Mouse (Mus musculus) ES-E14 (cell line): ENCODE measurements around the gene Atrip. TPM values are rescaled to one million over a fixed set of nuclear protein-coding genes. Genes with fewer than 3 reads are reported as not detected.

Experiments used
- DNase-seq: peaks from one replicate; pipeline ENCODE4 v3.0.0-alpha.2; 2013; ENCODE audit warnings: low read depth, low spot score
- H3K27ac ChIP-seq: 2 replicates; pipeline ENCODE4 v1.5.1; 2012; ENCODE audit warnings: low read depth, mild to moderate bottlenecking, low read length, moderate library complexity, mixed read lengths; ENCODE audit not compliant: poor library complexity, insufficient read depth, severe bottlenecking
- H3K36me3 ChIP-seq: 2 replicates; pipeline ENCODE4 v1.6.1; 2012; ENCODE audit warnings: mild to moderate bottlenecking, low read length, moderate library complexity, mixed read lengths; ENCODE audit not compliant: control insufficient read depth, poor library complexity, insufficient read depth, severe bottlenecking
- H3K4me1 ChIP-seq, 2 experiments: fragments of 150-350 bp in 1 of 2; sonication (generic) in 1 of 2; 2 replicates each; pipeline ENCODE4 v1.6.1; 2012; ENCODE audit warnings: low read length in 2 of 2, mild to moderate bottlenecking in 1 of 2, mixed read lengths in 1 of 2; ENCODE audit not compliant: control insufficient read depth in 2 of 2, insufficient read depth in 2 of 2, poor library complexity in 1 of 2
- H3K4me3 ChIP-seq, 2 experiments: fragments of 150-350 bp in 1 of 2; sonication (generic) in 1 of 2; 2 replicates each; pipeline ENCODE4 v1.5.1; 2012; ENCODE audit warnings: low read length in 2 of 2, low read depth in 1 of 2, mild to moderate bottlenecking in 1 of 2, mixed read lengths in 1 of 2; ENCODE audit not compliant: insufficient read depth in 1 of 2, poor library complexity in 1 of 2, severe bottlenecking in 1 of 2
- H3K9ac ChIP-seq: 2 replicates; pipeline ENCODE4 v1.6.1; 2012; ENCODE audit warnings: low read depth, mild to moderate bottlenecking, low read length, mixed read lengths; ENCODE audit not compliant: poor library complexity, insufficient read depth, severe bottlenecking
- H3K9me3 ChIP-seq: fragments of 150-350 bp; sonication (generic); 2 replicates; pipeline ENCODE4 v1.6.1; 2012; ENCODE audit warnings: low read depth, mild to moderate bottlenecking, low read length; ENCODE audit not compliant: control insufficient read depth, insufficient read depth
- CHD2 ChIP-seq: IDR thresholded peaks from 2 replicates; pipeline ENCODE4 v1.6.1; 2014; ENCODE audit warnings: mild to moderate bottlenecking, low read depth, low read length, inconsistent platforms
- HCFC1 ChIP-seq: IDR thresholded peaks from 2 replicates; pipeline ENCODE4 v1.6.1; 2012; ENCODE audit warnings: low read length, inconsistent platforms, borderline replicate concordance; ENCODE audit not compliant: insufficient read depth
- MAFK ChIP-seq: IDR thresholded peaks from 2 replicates; pipeline ENCODE4 v1.6.1; 2014; ENCODE audit warnings: mild to moderate bottlenecking, low read depth, low read length, inconsistent platforms; ENCODE audit not compliant: insufficient read depth
- ZC3H11A ChIP-seq: IDR thresholded peaks from 2 replicates; pipeline ENCODE4 v1.6.1; 2012; ENCODE audit warnings: low read depth, mild to moderate bottlenecking, inconsistent platforms, low read length, borderline replicate concordance
- ZNF384 ChIP-seq: IDR thresholded peaks from 2 replicates; pipeline ENCODE4 v1.6.1; 2012; ENCODE audit warnings: low read depth, low read length, inconsistent platforms
- in situ Hi-C, 2 experiments: fragments of 600-800 bp; cut with MboI; formaldehyde crosslinking; loops; one replicate each; pipeline ENCODE4 v1.15.1; 2025; ENCODE audit warnings: low sequenced_read_pairs in 2 of 2, inconsistent platforms in 1 of 2; ENCODE audit not compliant: unreplicated experiment in 2 of 2
- total RNA-seq: library from RNA; depleted of rRNA; stranded (reverse); fragments of 300-350 nt; gene quantifications from 2 replicates; pipeline ENCODE4 v1.2.3, GENCODE M21; 2012

Atrip gene
- total RNA-seq, 1 experiment, result 17.1 TPM

DNA sequence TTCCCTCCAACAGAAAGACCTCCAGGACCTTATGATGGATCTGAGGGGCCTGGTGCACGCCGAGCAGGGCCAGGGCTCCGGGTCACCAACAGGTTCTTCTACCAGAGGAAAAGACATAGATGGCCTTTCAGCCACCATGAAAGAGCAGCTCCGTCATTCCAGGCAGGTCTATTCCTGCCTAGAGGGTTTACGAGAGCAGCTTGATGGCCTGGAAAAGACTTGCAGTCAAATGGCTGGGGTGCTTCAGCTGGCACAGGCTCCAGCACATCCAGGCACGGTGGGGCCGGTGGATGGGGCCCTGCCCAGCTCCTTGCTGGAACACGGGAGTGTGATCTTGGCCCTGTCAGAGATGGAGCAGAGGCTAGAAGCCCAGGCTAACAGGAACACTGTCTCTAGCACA, 17.9 kb upstream of the Atrip start:
- no peak for DNase-seq
- H3K9ac ChIP-seq, result no peak overlapping the region
- no peaks in the 10 kb centered on the region for H3K9me3 ChIP-seq
- H3K4me3 ChIP-seq, result no peak overlapping the region
- in situ Hi-C loops, result no loop called here
- TF ChIP-seq ZC3H11A (no peak), ZNF384 (no peak), MAFK (no peak), CHD2 (no peak), HCFC1 (no peak)
- peaks cover 3 to 18% of the 10 kb centered on the region in 2 experiments; a peak in 1 of 4 replicates for H3K4me1 ChIP-seq
- no peaks in the 10 kb centered on the region; the same call in 1 of the 2 replicates for H3K36me3 ChIP-seq
- no peak overlapping the region for H3K27ac ChIP-seq

DNA sequence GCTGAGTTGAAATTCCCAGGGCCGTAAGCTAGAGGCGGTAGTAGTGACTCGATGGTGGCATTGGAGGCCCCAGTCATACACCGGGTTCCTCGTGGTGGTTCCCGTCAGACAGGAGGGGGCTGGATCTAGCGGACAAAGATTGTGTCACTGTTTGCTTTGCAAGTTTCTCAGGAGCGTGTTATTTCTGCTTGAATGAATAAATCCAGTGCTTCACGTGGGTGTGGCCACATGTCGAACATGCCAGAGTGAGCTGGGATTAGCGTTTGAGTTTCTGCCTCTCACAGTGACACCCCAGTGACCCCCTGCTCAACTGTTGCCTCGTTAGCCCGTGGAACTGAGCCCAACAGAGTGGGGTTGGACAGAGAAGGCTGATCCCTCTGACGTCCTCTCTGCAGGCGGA, 16.5 kb upstream of the Atrip start:
- H3K4me3 ChIP-seq, result no peak overlapping the region
- TF ChIP-seq MAFK (no peak), CHD2 (no peak), ZC3H11A (no peak), ZNF384 (no peak), HCFC1 (no peak)
- no peak overlapping the region for H3K9ac ChIP-seq
- in situ Hi-C loops, result no loop called here
- no peaks in the 10 kb centered on the region for H3K9me3 ChIP-seq
- no peak overlapping the region for H3K27ac ChIP-seq
- no peaks in the 10 kb centered on the region; the same call in 1 of the 2 replicates for H3K36me3 ChIP-seq
- H3K4me1 ChIP-seq, result peaks cover 3 to 21% of the 10 kb centered on the region in 2 experiments; a peak in 1 of 4 replicates
- no peak for DNase-seq

DNA sequence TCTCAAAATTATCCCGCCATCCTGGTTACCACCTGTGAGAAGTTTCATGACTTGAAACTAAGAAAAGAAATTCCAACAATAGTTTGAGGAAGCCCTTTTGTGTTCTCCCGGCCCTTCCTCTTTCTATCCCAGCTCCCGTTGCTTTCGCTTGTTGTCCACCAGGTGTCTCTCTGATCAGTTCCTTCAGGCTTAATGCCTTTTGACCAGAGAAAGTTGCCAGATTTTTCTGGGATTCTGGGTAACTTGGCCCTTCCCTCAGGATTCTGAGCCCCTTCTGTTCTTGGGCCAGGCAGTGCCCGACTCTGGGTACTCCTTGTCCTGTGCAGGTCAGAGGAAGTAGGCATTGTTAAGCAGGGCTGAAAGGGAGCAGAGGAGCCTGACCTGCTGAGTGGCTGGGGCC, 14.1 kb upstream of the Atrip start:
- no peak for DNase-seq
- Histone ChIP-seq H3K9me3 (no peaks in the 10 kb centered on the region), H3K9ac (no peak overlapping the region), H3K36me3 (no peaks in the 10 kb centered on the region; the same call in 1 of the 2 replicates), H3K4me1 (peaks cover 3 to 13% of the 10 kb centered on the region in 2 experiments; a peak in 1 of 4 replicates), H3K4me3 (no peak overlapping the region), H3K27ac (no peak overlapping the region)
- in situ Hi-C loops, result no loop called here
- peak; percentile 49; the same call in 1 of the 2 replicates for TF ChIP-seq ZC3H11A
- TF ChIP-seq CHD2, result no peak
- no peak for TF ChIP-seq MAFK
- no peak for TF ChIP-seq HCFC1

DNA sequence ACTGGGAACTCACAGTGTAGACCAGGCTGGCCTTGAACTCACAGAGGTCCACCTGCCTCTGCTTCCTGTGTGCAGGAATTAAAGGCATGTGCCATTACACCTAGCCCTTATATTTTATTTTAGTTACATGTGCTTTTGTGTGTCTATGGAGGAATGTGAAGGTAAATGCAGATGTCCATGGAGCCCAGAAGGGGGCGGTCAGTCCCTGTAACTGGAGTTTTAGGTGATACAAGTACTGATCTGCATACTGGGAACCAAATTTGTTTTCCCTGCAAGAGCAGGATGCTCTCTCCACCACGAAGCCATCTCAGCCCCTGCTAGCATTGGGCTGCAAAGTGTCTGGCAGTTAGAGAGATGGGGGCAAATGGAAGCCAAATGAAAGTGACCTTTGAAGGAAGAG, 11.0 kb upstream of the Atrip start:
- H3K9ac ChIP-seq, result no peak overlapping the region
- no peak overlapping the region for H3K27ac ChIP-seq
- in situ Hi-C loops, result no loop called here
- H3K4me3 ChIP-seq, result no peak overlapping the region
- H3K36me3 ChIP-seq, result peaks cover 2% of the 10 kb centered on the region
- peaks cover 3 to 16% of the 10 kb centered on the region in 2 experiments; a peak in 1 of 4 replicates for H3K4me1 ChIP-seq
- H3K9me3 ChIP-seq, result no peaks in the 10 kb centered on the region
- no peak for DNase-seq
- TF ChIP-seq ZC3H11A (peak; percentile 21; the same call in 1 of the 2 replicates), CHD2 (no peak), HCFC1 (no peak), MAFK (no peak)

DNA sequence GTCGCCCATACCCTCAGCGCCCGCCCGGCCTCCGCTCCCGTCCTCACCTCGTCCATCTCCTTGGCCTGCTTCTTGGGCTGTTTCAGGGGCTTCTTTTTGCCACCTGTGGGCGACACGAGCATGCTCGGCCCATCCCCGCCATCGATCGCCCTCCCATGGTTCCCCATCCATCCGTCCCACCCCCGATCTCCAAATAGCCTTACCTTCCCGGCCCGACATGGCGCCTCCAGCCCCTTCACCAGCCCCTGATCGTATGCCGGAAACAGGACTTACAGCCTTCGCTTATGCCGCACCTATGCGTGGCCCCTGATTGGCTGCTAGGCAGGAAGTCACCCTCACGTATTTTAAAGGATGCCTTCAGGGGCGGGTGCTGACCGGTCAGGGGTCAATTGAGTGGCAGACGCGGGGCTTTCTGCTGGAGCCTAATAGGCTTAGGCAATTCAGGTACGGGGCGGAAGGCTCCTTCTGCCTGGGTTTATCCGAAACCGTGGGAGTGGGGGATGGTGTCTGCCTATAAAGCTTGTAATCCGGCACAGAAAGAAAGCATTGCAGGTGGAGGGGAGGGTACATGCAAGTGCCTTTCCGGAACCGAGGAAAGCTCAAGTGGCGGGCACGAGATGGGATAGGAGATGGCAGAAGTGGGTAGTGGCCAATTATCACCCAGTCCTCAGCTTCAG, 8.3 kb upstream of the Atrip start, which contains the start of the genes Ccdc51 and Tma7:
Ccdc51 (plus strand) TSS at position 370 of the 677 bp plus-strand sequence.
Tma7 (minus strand) TSS at position 464 of the 677 bp plus-strand sequence.
- H3K27ac ChIP-seq, result peak within 1 kb of the TSS; percentile 70
- peaks cover 0 to 11% of the 10 kb centered on the region in 2 experiments; a peak in 1 of 4 replicates for H3K4me1 ChIP-seq
- DNase-seq, result peak; percentile 86
- H3K36me3 ChIP-seq, result peaks cover 5% of the 10 kb centered on the region
- TF ChIP-seq CHD2 (no peak), MAFK (no peak), HCFC1 (no peak), ZC3H11A (no peak), ZNF384 (no peak)
- in situ Hi-C loops, result no loop called here
- H3K9ac ChIP-seq, result peak within 1 kb of the TSS; percentile 99
- H3K9me3 ChIP-seq, result no peaks in the 10 kb centered on the region
- peak within 1 kb of the TSS; percentile 67 to 94 for H3K4me3 ChIP-seq
